Mouse (Mus musculus) adrenal gland, postnatal 4 days (tissue): Measurements from ENCODE around the gene Fbxl5. TPM values are rescaled to one million over a fixed set of nuclear protein-coding genes. Genes with fewer than 3 reads are reported as not detected.

ENCODE experiments used
- DNase-seq, 2 experiments: peaks; one replicate each; pipeline ENCODE4 v3.0.0; 2021 to 2022; ENCODE audit warnings: low spot score in 2 of 2, mixed read lengths in 2 of 2
- long read RNA-seq, 2 experiments: library from polyadenylated mRNA; stranded (forward); transcript quantifications; one replicate each; pipeline ENCODE4 v2.0.0; 2021
- total RNA-seq, 2 experiments: library from RNA; stranded (reverse); gene quantifications; 2 replicates each; pipeline ENCODE4 v1.2.3; 2021

Fbxl5 gene
- 10 to 100 TPM; 65.3 to 74.3 TPM for total RNA-seq
- long read RNA-seq, experiment 1, full-length matches to known transcripts, result 21 of 32 reads
- long read RNA-seq, experiment 1, partial matches to known transcripts, result 7 of 32 reads
- long read RNA-seq, experiment 1, other reads (novel, unspliced or antisense), result 4 of 32 reads
- long read RNA-seq, experiment 2, full-length matches to known transcripts, result 78 of 118 reads
- long read RNA-seq, experiment 2, partial matches to known transcripts, result 28 of 118 reads
- long read RNA-seq, experiment 2, other reads (novel, unspliced or antisense), result 12 of 118 reads

GRCm38 (mm10) chr5:43821538-43821937 is at the start of gene Fbxl5:
Gene Fbxl5, minus strand, starts transcription at chr5:43821638.
- no peak for DNase-seq

DNA sequence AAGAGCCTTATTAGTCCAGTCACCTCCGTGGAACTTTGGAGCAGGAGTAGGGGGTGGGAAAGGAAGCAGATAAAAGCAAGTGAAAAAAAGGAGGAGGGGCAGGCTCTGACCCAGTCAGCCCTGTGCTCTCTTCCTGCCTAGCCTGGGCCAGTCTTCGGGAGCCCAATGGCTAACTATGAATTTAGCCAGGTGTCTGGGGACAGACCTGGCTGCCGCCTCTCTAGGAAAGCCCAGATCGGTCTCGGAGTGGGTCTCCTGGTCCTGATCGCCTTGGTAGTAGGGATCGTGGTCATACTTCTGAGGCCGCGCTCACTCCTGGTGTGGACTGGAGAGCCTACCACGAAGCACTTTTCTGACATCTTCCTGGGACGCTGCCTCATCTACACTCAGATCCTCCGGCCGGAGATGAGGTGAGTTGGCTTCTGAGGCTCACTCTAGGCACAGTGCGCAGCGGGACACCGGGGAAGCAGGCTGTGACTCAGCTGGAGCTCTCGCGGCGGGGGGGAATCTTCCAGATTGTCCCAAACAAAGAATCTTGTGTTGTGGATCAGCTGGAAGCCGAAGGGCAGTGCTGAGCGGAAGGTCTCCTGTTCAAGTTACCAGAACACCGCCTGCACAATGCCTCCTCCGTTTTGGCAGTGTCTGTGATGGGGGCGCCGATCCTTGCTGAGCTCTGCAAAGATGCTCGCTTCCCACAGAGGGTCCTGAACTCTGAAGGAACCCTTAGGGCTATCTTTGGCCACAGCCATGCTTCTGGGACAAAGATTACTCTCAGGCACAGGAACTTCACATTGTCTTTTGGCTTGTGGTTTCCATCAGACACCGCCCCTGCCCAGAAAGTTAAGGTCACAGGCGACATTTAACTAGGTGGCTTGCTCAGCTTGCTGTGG is 47.5 kb upstream of the Fbxl5 start:
- peak in 1 of 2 experiments; percentile 8 for DNase-seq

- no peak for DNase-seq
Observed at GRCm38 (mm10) chr5:43868253-43868652, 46.8 kb upstream of the Fbxl5 start, which contains the start of gene Cd38. Gene Cd38, plus strand, starts transcription at chr5:43868553.

DNA sequence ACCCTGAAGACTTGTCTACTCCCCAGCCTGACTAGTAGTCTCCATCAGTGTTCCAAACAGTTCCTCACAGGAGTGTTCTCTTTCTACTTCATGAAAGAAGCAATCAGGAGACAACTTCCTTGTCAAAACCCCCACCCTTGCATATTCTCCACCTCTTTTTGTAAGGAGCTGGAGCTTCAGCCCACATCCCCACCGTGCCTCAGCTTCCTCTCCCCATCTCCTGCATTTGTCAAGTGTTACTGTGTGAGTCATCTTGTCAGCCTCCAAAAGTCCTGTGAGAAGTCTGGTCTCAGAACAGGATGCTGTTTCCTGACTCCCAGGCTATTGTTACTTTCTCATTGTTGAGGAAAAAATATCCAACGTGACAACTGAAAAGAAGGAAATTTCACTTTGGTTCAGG is 43.9 kb upstream of the Fbxl5 start:
- no peak for DNase-seq

- DNase-seq, result no peak
Observed at GRCm38 (mm10) chr5:43863642-43864041, 42.2 kb upstream of the Fbxl5 start.

GRCm38 (mm10) chr5:43860670-43861431 is 39.4 kb upstream of the Fbxl5 start:
- no peak for DNase-seq

DNA sequence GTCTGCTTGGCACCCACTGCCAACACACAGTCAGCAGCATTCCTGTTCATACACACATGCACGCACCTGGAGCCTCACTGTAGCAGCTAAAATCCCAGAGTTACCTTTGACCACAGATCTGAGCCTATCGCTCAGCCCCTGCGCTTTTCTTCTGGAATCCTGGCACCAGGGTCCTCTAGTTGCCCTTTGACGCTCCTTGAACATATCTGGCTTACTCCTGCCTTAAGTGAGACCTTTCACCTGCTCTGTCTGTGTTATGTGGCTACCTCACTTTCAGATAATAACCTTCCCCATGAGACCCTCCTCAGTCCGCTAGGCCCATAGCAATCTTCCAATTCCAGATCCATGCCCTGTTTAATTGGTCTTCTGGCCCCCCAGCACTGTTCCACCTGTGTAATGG is 38.7 kb upstream of the Fbxl5 start:
- no peak for DNase-seq

- DNase-seq, result no peak
Observed at GRCm38 (mm10) chr5:43859663-43860062, 38.2 kb upstream of the Fbxl5 start.

GRCm38 (mm10) chr5:43855769-43856168 is 34.3 kb upstream of the Fbxl5 start:
- DNase-seq, result no peak

DNA sequence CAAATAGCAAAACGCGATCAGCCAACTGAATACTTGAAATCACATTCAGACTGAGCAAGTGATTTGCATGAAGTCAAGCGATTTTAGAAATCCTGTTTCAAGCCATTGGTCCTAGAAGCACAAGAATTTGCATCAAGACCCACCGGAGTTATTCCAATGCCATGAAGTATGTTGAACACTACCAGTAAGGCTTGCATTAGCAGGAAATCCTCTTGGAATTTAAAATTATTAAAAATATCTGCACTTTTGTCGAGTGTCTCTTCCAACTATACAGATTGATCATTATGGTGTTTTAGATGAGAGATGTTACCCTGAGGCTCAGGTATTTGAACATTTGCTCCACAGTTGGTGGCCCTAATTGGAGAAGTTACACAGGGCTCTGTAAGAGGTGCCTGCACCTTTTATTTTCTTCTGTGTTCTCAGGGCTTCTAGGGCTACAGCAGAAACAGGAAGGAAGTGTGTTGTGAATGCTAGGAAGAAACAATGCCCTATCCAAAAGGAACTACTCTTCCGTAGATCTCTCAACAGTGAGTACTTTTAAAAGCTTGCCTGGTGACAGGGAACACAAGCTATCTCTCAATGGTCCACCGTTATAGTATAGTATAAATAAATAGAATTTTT is 32.5 kb upstream of the Fbxl5 start:
- no peak for DNase-seq

DNA sequence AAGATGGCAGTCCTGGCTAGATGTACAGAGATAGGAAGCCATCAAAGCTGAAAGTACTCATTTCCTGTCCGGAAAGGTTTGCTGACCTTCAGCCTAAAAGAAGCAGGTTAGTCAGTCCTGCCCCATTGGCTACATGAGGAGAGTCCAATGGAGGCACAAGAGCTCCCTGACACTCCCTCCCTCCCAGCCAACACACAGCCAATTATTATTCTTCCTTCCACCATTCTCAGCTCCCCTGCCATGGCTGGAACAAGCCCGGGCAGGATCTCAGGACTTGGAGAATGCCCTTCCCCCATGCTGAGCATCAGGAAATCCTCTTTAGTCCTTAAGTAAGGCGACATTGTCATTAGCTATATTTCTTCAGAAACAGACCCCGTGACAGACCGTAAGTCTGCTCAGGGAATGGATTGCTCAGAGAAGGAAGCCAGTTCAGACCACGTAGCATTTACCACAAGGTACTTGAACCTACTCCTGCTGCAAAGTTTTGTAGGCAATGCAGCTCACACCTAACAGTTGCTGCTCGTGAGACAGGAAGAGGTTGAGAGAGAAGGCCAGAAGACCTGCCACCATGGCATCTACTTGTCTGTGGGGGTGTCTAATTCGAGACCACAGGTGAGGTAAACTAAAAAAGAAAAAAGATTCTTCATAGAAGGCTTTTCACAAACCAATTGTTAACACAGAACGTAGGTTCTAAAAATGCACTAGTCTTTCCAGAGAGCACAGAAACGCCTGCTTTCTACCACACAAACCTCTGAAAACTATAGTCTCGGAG is 31.8 kb upstream of the Fbxl5 start:
- DNase-seq, result no peak

GRCm38 (mm10) chr5:43848275-43848674 is 26.8 kb upstream of the Fbxl5 start:
- DNase-seq, result no peak

- DNase-seq, result no peak
Observed at GRCm38 (mm10) chr5:43847555-43847954, 26.1 kb upstream of the Fbxl5 start.

DNA sequence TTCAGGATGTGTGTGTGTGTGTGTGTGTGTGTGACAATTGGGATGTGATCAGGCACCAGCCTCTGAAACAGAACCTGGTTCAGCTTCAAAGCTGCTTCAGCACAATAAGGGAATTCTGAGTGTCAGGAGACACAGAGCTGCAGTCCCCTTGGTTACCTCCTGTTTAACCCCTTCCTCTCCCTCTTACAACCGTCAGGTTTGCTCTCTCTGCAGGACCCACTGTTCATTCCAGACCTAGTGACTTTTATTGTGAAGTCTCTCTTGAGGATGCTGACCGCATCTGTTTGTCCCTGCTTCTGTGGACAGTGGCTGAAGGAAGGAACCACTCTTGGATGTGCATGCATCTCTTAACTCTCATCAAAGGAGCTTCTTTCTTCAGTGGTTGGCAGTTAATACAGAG is 24.8 kb upstream of the Fbxl5 start:
- DNase-seq, result no peak

DNA sequence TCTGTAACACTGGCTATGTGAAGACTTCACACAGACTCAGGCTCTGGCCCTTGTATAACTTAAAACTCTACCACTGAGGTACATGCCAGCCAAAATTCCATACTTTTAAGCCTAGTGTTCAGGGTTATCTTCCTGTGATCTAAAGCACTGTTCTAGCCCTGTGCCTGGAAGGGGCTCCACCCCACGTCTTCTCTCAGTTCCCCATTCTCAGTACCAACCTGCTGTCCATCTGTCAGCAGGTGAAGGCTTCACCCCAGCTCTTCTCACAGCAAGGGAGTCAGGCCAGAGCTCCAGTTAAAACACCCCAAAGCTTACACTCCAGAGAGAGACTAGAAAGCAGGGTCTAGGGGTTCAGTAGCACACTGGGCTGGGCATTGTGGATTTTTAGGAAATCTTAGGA is 24.2 kb upstream of the Fbxl5 start:
- no peak for DNase-seq

GRCm38 (mm10) chr5:43845083-43845482 is 23.6 kb upstream of the Fbxl5 start:
- no peak for DNase-seq

DNA sequence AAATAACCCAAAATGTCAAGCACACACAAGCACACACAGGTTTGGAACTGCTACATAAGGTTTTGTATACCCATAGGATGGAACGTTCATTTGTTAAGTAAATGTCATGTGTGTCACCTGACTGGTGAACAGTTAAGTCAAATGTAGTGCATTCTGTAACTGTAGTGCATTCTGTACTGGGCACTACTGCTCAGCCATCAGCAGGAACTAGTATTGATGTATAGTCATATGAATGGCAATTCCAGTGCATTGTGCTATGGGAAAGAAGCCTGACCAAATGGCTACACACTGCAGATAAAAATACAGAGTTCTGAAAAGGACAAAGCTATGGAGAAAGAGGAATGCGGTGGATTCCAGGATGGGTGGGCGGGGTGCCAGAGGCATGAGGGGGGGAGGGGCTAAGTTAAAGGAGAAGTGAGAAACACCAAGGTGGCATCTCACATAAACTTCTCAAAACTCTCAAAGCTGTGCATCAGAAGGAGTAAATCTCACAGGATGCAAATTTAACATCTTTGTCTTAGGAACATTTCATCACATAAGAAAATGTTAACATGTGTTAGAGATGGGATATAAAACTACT is 21.2 kb upstream of the Fbxl5 start:
- no peak for DNase-seq

- DNase-seq, result no peak
Observed at GRCm38 (mm10) chr5:43842011-43842285, 20.5 kb upstream of the Fbxl5 start.

DNA sequence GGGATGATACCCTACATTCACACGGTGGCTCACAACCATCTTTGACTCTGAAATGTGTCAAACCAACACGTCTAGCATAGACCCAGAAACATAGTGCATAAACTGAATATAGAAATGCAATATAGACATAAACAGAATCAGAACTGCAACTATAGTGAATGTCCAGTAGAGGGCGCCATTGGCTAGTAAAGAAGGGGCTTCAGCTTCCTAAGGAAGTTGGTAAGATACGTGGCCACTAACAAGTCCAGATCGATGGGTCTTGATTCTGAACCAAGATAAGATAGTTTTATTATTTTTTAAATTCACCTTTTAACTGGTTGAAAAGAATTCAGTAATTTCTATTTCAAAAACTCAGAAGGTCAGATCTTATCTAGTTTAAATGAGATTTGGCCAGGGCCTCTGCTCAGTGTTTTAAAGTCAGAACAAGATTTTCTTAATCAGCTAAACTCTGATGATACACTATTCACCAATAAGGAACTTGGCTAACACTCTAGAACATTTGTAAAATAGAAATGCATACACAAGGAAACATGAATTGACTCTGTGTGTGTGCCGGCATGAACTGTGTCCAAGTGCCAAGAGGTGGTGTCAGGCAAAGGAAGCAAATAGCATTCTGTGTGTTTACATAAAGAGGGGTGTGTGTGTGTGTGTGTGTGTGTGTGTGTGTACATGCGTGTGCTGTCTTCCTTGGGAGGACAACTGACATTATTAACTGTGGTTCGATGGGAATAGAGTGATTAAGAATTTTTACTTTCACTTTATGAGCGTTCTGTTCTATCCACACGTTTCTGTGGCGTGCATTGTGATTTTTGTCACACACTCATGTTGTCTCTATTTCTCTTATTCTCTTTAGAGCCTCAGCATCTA is 19.9 kb upstream of the Fbxl5 start:
- peak in 1 of 2 experiments; percentile 16 for DNase-seq
